Mouse (Mus musculus): Measurements from ENCODE around the gene Pdzk1. TPM values are rescaled to one million over a fixed set of nuclear protein-coding genes. Genes with fewer than 3 reads are reported as not detected.
A peak's percentile ranks its signal among the peaks of the same experiment; 100 is the strongest.

Gene Pdzk1
- total and polyA plus RNA-seq, 3 experiments = 0.18 to 0.27 TPM; not detected in 1

GRCm38 (mm10) chr3:96823701-96824100 is 5.4 kb upstream of the Pdzk1 start:
- TF ChIP-seq TAL1 (IDR thresholded peaks at IDR 0.05; ENCODE audit: low read length) = peak; percentile 32; the same call in 1 of the 2 replicates
- TF ChIP-seq CHD2 (IDR thresholded peaks at IDR 0.05; ENCODE audit: low read length) = no peak
- TF ChIP-seq MAX (IDR thresholded peaks at IDR 0.05; ENCODE audit: low read length) = no peak
- TF ChIP-seq USF2 (IDR thresholded peaks at IDR 0.05; ENCODE audit: borderline replicate concordance in 1 of 2, insufficient read depth in 1 of 2, low read depth in 1 of 2, low read length in 2 of 2) = no peak
- no peak for TF ChIP-seq MAZ (IDR thresholded peaks at IDR 0.05; ENCODE audit: low read depth, low read length)
- TF ChIP-seq HCFC1 (IDR thresholded peaks at IDR 0.05; ENCODE audit: low read depth, low read length) = no peak
- no peak for TF ChIP-seq MXI1 (IDR thresholded peaks at IDR 0.05; ENCODE audit: low read depth, low read length)
- TF ChIP-seq TCF12 (IDR thresholded peaks at IDR 0.05; ENCODE audit: low read depth, low read length) = 0 out of 2 replicates have a peak, but pooled peaks have one; percentile 12
- no peak for TF ChIP-seq SMC3 (IDR thresholded peaks at IDR 0.05; ENCODE audit: low read depth, low read length)
- no peak for TF ChIP-seq MAFK (IDR thresholded peaks at IDR 0.05; ENCODE audit: borderline replicate concordance, low read depth, low read length)
- 0 out of 2 replicates have a peak, but pooled peaks have one; percentile 17 for TF ChIP-seq ETS1 (IDR thresholded peaks at IDR 0.05; ENCODE audit: low read depth, low read length)
- no peak for TF ChIP-seq POLR2AphosphoS5 (IDR thresholded peaks at IDR 0.05; ENCODE audit: borderline replicate concordance, low read depth, low read length)

DNA sequence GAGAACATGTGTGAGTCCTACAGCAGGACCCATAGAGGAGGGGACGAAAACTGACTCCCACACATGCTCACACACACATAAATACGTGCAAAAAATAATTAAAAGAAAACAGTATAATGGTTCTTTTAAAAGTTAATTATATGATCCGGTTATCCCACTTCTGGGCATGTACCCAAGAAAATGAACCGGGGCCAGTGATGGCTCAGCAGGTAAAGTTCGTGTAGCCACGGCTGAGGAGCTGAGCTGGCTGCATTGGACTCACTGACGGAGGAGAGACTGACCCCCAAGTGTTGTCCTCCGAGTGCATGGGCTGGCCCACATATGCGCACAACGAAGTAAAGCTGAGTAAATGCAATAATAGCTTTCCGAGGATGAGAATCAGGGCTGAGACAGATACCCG is 4.5 kb upstream of the Pdzk1 start:
- H3K4me3 ChIP-seq (ENCODE audit: control insufficient read depth in 1 of 2, insufficient read depth in 1 of 2, low read depth in 2 of 2, low read length in 2 of 2) = no peak overlapping the region
- H3K9ac ChIP-seq (ENCODE audit: control insufficient read depth, low read depth, low read length, poor library complexity, severe bottlenecking) = no peak overlapping the region
- no peak overlapping the region for H3K27ac ChIP-seq (ENCODE audit: control insufficient read depth, low read depth, low read length)
- H3K27me3 ChIP-seq (ENCODE audit: control insufficient read depth in 1 of 2, insufficient read depth in 2 of 2, low read length in 2 of 2) = no peaks in the 10 kb centered on the region
- TF ChIP-seq SMC3 (IDR thresholded peaks at IDR 0.05; ENCODE audit: low read depth, low read length) (no peak), MXI1 (IDR thresholded peaks at IDR 0.05; ENCODE audit: low read depth, low read length) (no peak), ELF1 (IDR thresholded peaks at IDR 0.05; ENCODE audit: low read depth, low read length) (no peak), USF2 (IDR thresholded peaks at IDR 0.05; ENCODE audit: borderline replicate concordance in 1 of 2, insufficient read depth in 1 of 2, low read depth in 1 of 2, low read length in 2 of 2) (no peak), TAL1 (IDR thresholded peaks at IDR 0.05; ENCODE audit: low read length) (no peak), KAT2A (conservative IDR thresholded peaks at IDR 0.05; ENCODE audit: low read depth, low read length) (no peak), POLR2AphosphoS5 (IDR thresholded peaks at IDR 0.05; ENCODE audit: borderline replicate concordance, low read depth, low read length) (no peak), MEF2A (IDR thresholded peaks at IDR 0.05; ENCODE audit: extremely low read depth, insufficient replicate concordance, low read depth, low read length, poor library complexity, severe bottlenecking) (no peak), ZNF384 (IDR thresholded peaks at IDR 0.05; ENCODE audit: low read depth, low read length) (no peak), CHD2 (IDR thresholded peaks at IDR 0.05; ENCODE audit: low read length) (no peak), JUND (IDR thresholded peaks at IDR 0.05; ENCODE audit: low read depth, low read length) (no peak), MAX (IDR thresholded peaks at IDR 0.05; ENCODE audit: low read length) (no peak), ZKSCAN1 (IDR thresholded peaks at IDR 0.05; ENCODE audit: low read depth, low read length) (no peak), HCFC1 (IDR thresholded peaks at IDR 0.05; ENCODE audit: low read depth, low read length) (no peak), RCOR1 (IDR thresholded peaks at IDR 0.05; ENCODE audit: low read depth, low read length) (no peak), USF1 (IDR thresholded peaks at IDR 0.05; ENCODE audit: low read depth, low read length) (no peak), NRF1 (IDR thresholded peaks at IDR 0.05; ENCODE audit: insufficient read depth, low read depth, low read length, poor library complexity, severe bottlenecking) (no peak), MYC (IDR thresholded peaks at IDR 0.05; ENCODE audit: low read depth, low read length) (no peak), ZC3H11A (IDR thresholded peaks at IDR 0.05; ENCODE audit: low read depth, low read length) (no peak), POLR2A (IDR thresholded peaks at IDR 0.05; ENCODE audit: control insufficient read depth in 1 of 2, insufficient read depth in 1 of 2, low read depth in 1 of 2, low read length in 2 of 2, poor library complexity in 1 of 2) (no peak)
- no peak for DNase-seq (ENCODE audit: low read depth, low spot score)
- peaks cover 0 to 4% of the 10 kb centered on the region in 2 experiments; a peak in 2 of 4 replicates for H3K4me1 ChIP-seq (ENCODE audit: control insufficient read depth in 1 of 2, insufficient read depth in 2 of 2, low read length in 2 of 2)
- no peaks in the 10 kb centered on the region for H3K36me3 ChIP-seq (ENCODE audit: control insufficient read depth in 1 of 2, insufficient read depth in 2 of 2, low read length in 2 of 2)
- no peaks in the 10 kb centered on the region for H3K9me3 ChIP-seq (replicated peaks; ENCODE audit: insufficient read depth, low read length)
- H3K79me2 ChIP-seq (ENCODE audit: control insufficient read depth, insufficient read depth, low read length, poor library complexity) = no peaks in the 10 kb centered on the region

More at GRCm38 (mm10) chr3:96823701-96824100, 5.4 kb upstream of the Pdzk1 start:
- Histone ChIP-seq H3K9ac (ENCODE audit: control insufficient read depth, low read depth, low read length, poor library complexity, severe bottlenecking) (no peak overlapping the region), H3K27me3 (ENCODE audit: control insufficient read depth in 1 of 2, insufficient read depth in 2 of 2, low read length in 2 of 2) (no peaks in the 10 kb centered on the region), H3K36me3 (ENCODE audit: control insufficient read depth in 1 of 2, insufficient read depth in 2 of 2, low read length in 2 of 2) (no peaks in the 10 kb centered on the region), H3K9me3 (replicated peaks; ENCODE audit: insufficient read depth, low read length) (no peaks in the 10 kb centered on the region), H3K79me2 (ENCODE audit: control insufficient read depth, insufficient read depth, low read length, poor library complexity) (no peaks in the 10 kb centered on the region), H3K4me3 (ENCODE audit: control insufficient read depth in 1 of 2, insufficient read depth in 1 of 2, low read depth in 2 of 2, low read length in 2 of 2) (no peak overlapping the region), H3K4me1 (ENCODE audit: control insufficient read depth in 1 of 2, insufficient read depth in 2 of 2, low read length in 2 of 2) (peaks cover 0 to 4% of the 10 kb centered on the region in 2 experiments; a peak in 2 of 4 replicates), H3K27ac (ENCODE audit: control insufficient read depth, low read depth, low read length) (no peak overlapping the region)
- DNase-seq (ENCODE audit: low read depth, low spot score) = no peak
